Mouse (Mus musculus) hindbrain, embryonic 13.5 days (tissue): ENCODE measurements at regions not wholly inside any gene's neighbourhood (a gene's known extent, or its start where the extent isn't known, plus 50 kb on each side); places are given as distances from the start of the nearest gene placed in this dataset.

Experiments
- ATAC-seq: fragments of 200-750 bp; cut with Nextera tagmentation; 2 replicates; pipeline ENCODE4 v1.8.0; 2017; ENCODE audit warnings: moderate TSS enrichment; ENCODE audit not compliant: low FRiP score
- H3K27ac ChIP-seq: fragments of 300-500 bp; sonication (generic); 2 replicates; pipeline ENCODE4 v1.5.1; 2015; ENCODE audit warnings: inconsistent platforms, mild to moderate bottlenecking, moderate library complexity
- H3K27me3 ChIP-seq: fragments of 300-500 bp; sonication (generic); 2 replicates; pipeline ENCODE4 v1.6.1; 2015; ENCODE audit warnings: mild to moderate bottlenecking, inconsistent platforms
- H3K36me3 ChIP-seq: fragments of 300-500 bp; sonication (generic); 2 replicates; pipeline ENCODE4 v1.6.1; 2015; ENCODE audit warnings: mild to moderate bottlenecking, inconsistent platforms
- H3K4me1 ChIP-seq: fragments of 300-500 bp; sonication (generic); replicated peaks from 2 replicates; pipeline ENCODE4 v1.6.1; 2015; ENCODE audit warnings: inconsistent platforms
- H3K4me2 ChIP-seq: fragments of 300-500 bp; sonication (generic); 2 replicates; pipeline ENCODE4 v1.6.1; 2015; ENCODE audit warnings: inconsistent platforms, mild to moderate bottlenecking, moderate library complexity
- H3K4me3 ChIP-seq: fragments of 300-500 bp; sonication (generic); 2 replicates; pipeline ENCODE4 v1.5.1; 2015; ENCODE audit warnings: mild to moderate bottlenecking, inconsistent platforms
- H3K9ac ChIP-seq: fragments of 300-500 bp; sonication (generic); 2 replicates; pipeline ENCODE4 v1.6.1; 2015; ENCODE audit warnings: mild to moderate bottlenecking, inconsistent platforms
- H3K9me3 ChIP-seq: fragments of 300-500 bp; sonication (generic); 2 replicates; pipeline ENCODE4 v1.6.1; 2016; ENCODE audit warnings: inconsistent platforms
- whole genome bisulfite sequencing: fragments of 180-500 bp; shearing (Covaris S2); methylation state at CpG from one replicate; pipeline ENCODE4 v1.1.7; 2015; 5-methylcytosine and 5-hydroxymethylcytosine counted together

GRCm38 (mm10) chr3:50687755-50688154 is 244.3 kb upstream of the Slc7a11 start:
- H3K27me3 ChIP-seq, result no peaks in the 10 kb centered on the region
- H3K9me3 ChIP-seq, result no peaks in the 10 kb centered on the region
- no peak overlapping the region for H3K4me2 ChIP-seq
- H3K4me1 ChIP-seq, result no peaks in the 10 kb centered on the region
- no peak overlapping the region for H3K9ac ChIP-seq
- no peak overlapping the region for H3K4me3 ChIP-seq
- ATAC-seq, result no peak
- H3K27ac ChIP-seq, result no peak overlapping the region
- H3K36me3 ChIP-seq, result no peaks in the 10 kb centered on the region
- WGBS, result 47% methylated on average over 3 of the region's 3 CpGs

DNA sequence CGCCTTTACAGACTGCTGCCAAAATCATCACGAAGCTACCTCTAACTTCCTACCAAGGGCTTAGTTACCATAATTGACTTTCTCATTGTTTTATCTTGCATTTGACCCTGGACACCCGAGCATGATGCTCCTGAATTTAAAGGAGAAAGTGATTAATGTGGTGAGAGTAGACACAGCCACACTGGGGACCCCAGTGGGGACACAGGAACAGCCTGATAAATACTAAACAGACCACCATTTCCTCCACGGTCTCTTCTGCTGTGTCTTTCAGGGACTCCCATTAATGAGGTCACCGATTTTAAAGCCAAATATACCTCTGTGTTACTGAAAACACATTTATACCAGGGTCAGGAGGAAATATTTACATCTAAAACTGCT is 235.2 kb upstream of the Slc7a11 start:
- 33% methylated on average over 5 of the region's 5 CpGs for WGBS
- Histone ChIP-seq H3K9me3 (no peaks in the 10 kb centered on the region), H3K4me2 (peak overlapping the region; percentile 36), H3K27ac (peak overlapping the region; percentile 81), H3K36me3 (no peaks in the 10 kb centered on the region), H3K4me1 (peaks cover 19% of the 10 kb centered on the region), H3K27me3 (no peaks in the 10 kb centered on the region), H3K4me3 (no peak overlapping the region), H3K9ac (no peak overlapping the region)
- peak; percentile 78 for ATAC-seq

DNA sequence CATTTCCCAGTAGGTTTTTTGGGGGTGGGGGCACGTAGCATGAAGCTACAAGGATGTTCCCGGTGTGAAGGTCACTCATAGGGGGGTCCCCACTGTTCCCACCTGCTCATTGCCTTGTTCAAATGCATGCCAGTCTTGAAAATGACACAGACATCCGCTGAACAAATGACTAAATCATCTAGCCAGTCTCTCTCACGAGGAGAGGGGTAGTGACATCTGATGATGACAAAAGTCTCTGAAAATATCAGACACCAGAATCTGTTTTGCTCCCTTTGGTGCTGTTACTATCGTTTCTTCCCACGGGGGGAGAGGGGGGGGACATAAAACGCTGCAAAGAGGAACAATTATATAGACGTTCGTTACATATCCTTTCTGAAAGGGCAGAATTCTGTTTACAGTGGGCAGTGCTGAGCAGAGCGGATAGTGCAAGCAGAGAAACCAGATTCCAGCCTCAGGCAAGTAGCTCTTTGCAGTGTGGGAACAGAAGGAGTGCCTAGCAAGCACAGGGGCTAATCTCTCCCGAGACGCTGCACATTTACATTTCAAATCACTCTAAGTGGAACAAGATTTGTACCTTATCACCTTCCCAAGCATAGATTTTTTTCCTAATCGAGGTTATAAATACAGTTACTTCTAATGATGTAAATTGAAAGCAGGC is 234.7 kb upstream of the Slc7a11 start:
- H3K9ac ChIP-seq, result peak overlapping the region; percentile 53; the same call in 1 of the 2 replicates
- H3K36me3 ChIP-seq, result no peaks in the 10 kb centered on the region
- ATAC-seq, result peak; percentile 86
- no peak overlapping the region for H3K4me3 ChIP-seq
- H3K4me1 ChIP-seq, result peaks cover 19% of the 10 kb centered on the region
- 29% methylated on average over 13 of the region's 13 CpGs for WGBS
- peak overlapping the region; percentile 36 for H3K4me2 ChIP-seq
- H3K27ac ChIP-seq, result peak overlapping the region; percentile 81
- H3K9me3 ChIP-seq, result no peaks in the 10 kb centered on the region
- no peaks in the 10 kb centered on the region for H3K27me3 ChIP-seq

DNA sequence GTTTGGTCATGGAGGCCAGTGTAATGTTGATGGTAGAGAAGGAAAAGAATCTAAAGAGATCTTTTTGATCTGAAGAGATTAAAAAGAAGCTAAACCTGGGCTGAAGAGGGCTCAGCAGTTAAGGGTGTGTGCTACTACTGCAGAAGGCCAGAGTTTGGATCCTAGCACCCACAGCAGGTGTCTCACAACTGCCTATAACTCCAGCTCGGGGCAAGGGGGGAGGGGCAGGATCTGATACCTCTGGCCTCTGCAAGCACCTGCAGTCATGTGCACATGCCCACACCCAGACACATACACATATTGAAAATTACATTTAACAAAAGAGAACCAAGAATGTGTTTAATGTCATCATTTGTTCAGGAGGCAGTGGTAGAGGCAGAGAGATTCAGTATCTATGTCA is 232.4 kb upstream of the Slc7a11 start:
- Histone ChIP-seq H3K4me1 (peaks cover 19% of the 10 kb centered on the region), H3K4me2 (no peak overlapping the region), H3K4me3 (no peak overlapping the region), H3K9me3 (no peaks in the 10 kb centered on the region), H3K27me3 (no peaks in the 10 kb centered on the region), H3K9ac (no peak overlapping the region), H3K27ac (no peak overlapping the region), H3K36me3 (no peaks in the 10 kb centered on the region)
- 71% methylated on average over 1 of the region's 1 CpGs for WGBS
- ATAC-seq, result no peak

DNA sequence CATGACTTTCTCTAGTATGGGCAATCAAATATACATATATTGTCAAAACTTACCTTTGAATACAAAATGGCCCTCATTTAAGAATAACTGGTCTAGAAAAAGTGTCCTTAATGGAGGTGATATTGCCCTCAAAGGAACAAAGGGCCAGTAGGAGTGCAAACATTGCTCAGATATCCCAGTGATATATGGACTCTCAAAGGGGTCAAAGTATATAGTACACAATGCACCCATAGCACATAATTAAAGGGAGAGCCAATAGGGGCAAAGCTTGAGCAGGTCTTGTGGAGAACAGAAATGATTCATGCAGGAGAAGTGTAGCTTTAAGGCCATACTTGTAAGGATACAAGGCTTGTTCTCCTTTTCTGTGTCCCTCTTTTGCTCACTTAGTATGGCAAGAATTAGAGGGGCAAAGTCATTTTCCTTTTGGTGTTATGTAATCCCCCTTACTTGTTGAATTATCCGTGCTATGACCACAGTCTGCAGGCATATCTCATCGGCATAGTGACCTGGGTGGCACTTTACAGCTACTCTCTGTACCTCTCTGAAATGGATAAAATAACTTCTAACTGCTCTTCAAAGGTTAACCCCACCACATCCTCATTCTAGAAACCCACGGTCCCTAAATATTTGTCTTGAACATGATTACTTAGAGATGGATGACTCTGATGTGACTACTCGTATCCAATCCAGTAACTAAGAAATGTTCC is 231.6 kb upstream of the Slc7a11 start:
- Histone ChIP-seq H3K4me3 (no peak overlapping the region), H3K9me3 (no peaks in the 10 kb centered on the region), H3K4me1 (peaks cover 19% of the 10 kb centered on the region), H3K36me3 (no peaks in the 10 kb centered on the region), H3K9ac (no peak overlapping the region), H3K4me2 (no peak overlapping the region), H3K27me3 (no peaks in the 10 kb centered on the region), H3K27ac (no peak overlapping the region)
- 92% methylated on average over 4 of the region's 4 CpGs for WGBS
- no peak for ATAC-seq

- Histone ChIP-seq H3K36me3 (no peaks in the 10 kb centered on the region), H3K4me2 (no peak overlapping the region), H3K9me3 (no peaks in the 10 kb centered on the region), H3K27me3 (no peaks in the 10 kb centered on the region), H3K4me3 (no peak overlapping the region), H3K9ac (no peak overlapping the region), H3K27ac (no peak overlapping the region), H3K4me1 (no peaks in the 10 kb centered on the region)
- WGBS, result 83% methylated on average over 6 of the region's 6 CpGs
- no peak for ATAC-seq
Observed at GRCm38 (mm10) chr3:50665316-50665715, 221.9 kb upstream of the Slc7a11 start.

DNA sequence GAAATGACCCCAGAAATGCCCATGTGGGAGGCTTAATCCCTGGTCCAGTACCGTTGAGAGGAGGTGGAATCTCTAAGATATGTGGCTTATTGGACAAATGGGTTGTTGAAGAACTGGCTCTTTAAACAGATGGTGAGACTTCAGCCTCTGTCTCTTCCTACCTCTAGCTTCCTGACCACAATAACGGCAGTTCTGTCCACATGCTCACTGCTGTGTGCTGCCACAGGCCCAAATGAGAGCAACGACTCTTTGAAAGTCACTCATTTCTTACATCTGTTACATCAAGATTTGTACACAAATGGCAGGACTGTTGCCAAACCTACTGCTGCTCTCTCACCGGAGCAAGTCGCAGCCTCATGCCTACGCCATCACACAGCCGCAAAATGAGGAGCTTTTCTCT is 217.6 kb upstream of the Slc7a11 start:
- Histone ChIP-seq H3K9me3 (no peaks in the 10 kb centered on the region), H3K4me2 (no peak overlapping the region), H3K4me1 (no peaks in the 10 kb centered on the region), H3K27ac (no peak overlapping the region), H3K27me3 (no peaks in the 10 kb centered on the region), H3K4me3 (no peak overlapping the region), H3K36me3 (no peaks in the 10 kb centered on the region), H3K9ac (no peak overlapping the region)
- ATAC-seq, result no peak
- 81% methylated on average over 7 of the region's 7 CpGs for WGBS

DNA sequence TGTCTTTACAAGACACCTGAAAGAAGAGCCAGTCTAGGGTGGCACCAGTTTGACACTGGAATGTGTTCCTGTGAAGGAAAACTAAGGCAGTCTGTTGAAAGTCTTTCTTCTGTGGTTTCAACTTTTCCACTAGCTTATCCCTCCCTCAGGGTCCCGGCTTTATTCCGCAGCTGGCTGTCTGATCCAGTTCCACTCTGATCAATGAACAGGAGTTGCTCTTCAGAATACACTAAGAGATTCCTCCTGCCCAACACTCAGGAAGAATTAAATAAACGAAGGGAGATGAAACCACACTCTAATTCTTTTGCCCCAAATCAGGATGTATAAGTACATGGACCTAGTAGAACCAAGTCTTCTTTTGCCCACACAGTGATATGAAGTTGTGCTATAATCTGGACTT is 217.2 kb upstream of the Slc7a11 start:
- no peak overlapping the region for H3K9ac ChIP-seq
- 91% methylated on average over 3 of the region's 3 CpGs for WGBS
- ATAC-seq, result no peak
- no peaks in the 10 kb centered on the region for H3K4me1 ChIP-seq
- no peaks in the 10 kb centered on the region for H3K27me3 ChIP-seq
- H3K9me3 ChIP-seq, result no peaks in the 10 kb centered on the region
- no peaks in the 10 kb centered on the region for H3K36me3 ChIP-seq
- no peak overlapping the region for H3K27ac ChIP-seq
- no peak overlapping the region for H3K4me2 ChIP-seq
- no peak overlapping the region for H3K4me3 ChIP-seq

GRCm38 (mm10) chr3:50657890-50658289 is 214.5 kb upstream of the Slc7a11 start:
- no peaks in the 10 kb centered on the region for H3K27me3 ChIP-seq
- H3K4me1 ChIP-seq, result no peaks in the 10 kb centered on the region
- peaks cover 3% of the 10 kb centered on the region; the same call in 1 of the 2 replicates for H3K9me3 ChIP-seq
- no peak overlapping the region for H3K27ac ChIP-seq
- 82% methylated on average over 2 of the region's 2 CpGs for WGBS
- ATAC-seq, result no peak
- H3K9ac ChIP-seq, result no peak overlapping the region
- no peak overlapping the region for H3K4me3 ChIP-seq
- no peaks in the 10 kb centered on the region for H3K36me3 ChIP-seq
- H3K4me2 ChIP-seq, result no peak overlapping the region

DNA sequence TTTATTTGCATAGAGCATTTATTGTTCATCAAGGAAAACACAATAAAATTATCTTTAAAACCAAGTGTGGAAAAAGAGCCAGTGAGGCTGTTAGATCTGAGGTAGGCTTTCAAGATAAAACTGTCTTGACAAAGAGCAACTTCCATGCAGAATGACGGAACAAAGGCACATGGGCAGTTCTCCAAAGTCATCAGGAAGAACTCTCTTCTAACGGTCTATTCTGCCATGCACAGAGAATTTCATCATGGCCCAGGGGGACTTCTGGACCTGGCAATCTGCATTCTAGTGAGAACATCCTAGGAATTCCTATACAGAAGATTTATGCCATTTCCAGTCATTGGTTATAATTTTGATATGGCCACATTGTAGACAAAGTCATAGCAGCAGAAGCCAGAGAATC is 211.0 kb upstream of the Slc7a11 start:
- no peaks in the 10 kb centered on the region for H3K27me3 ChIP-seq
- WGBS, result 71% methylated on average over 2 of the region's 2 CpGs
- H3K4me2 ChIP-seq, result no peak overlapping the region
- H3K9ac ChIP-seq, result no peak overlapping the region
- H3K27ac ChIP-seq, result no peak overlapping the region
- ATAC-seq, result no peak
- H3K9me3 ChIP-seq, result peaks cover 3% of the 10 kb centered on the region; the same call in 1 of the 2 replicates
- H3K4me1 ChIP-seq, result no peaks in the 10 kb centered on the region
- H3K36me3 ChIP-seq, result no peaks in the 10 kb centered on the region
- no peak overlapping the region for H3K4me3 ChIP-seq

GRCm38 (mm10) chr3:50652265-50652664 is 208.9 kb upstream of the Slc7a11 start:
- Histone ChIP-seq H3K4me2 (no peak overlapping the region), H3K27me3 (no peaks in the 10 kb centered on the region), H3K9ac (no peak overlapping the region), H3K4me1 (no peaks in the 10 kb centered on the region), H3K9me3 (peaks cover 3% of the 10 kb centered on the region; the same call in 1 of the 2 replicates), H3K27ac (no peak overlapping the region), H3K36me3 (no peaks in the 10 kb centered on the region), H3K4me3 (no peak overlapping the region)
- 96% methylated on average over 3 of the region's 3 CpGs for WGBS
- no peak for ATAC-seq

- ATAC-seq, result no peak
- Histone ChIP-seq H3K27me3 (no peaks in the 10 kb centered on the region), H3K4me1 (0 out of 2 replicates have a peak, but pooled peaks cover 5% of the 10 kb centered on the region), H3K4me2 (no peak overlapping the region), H3K9ac (no peak overlapping the region), H3K9me3 (no peaks in the 10 kb centered on the region), H3K36me3 (no peaks in the 10 kb centered on the region), H3K4me3 (no peak overlapping the region), H3K27ac (no peak overlapping the region)
- WGBS, result 44% methylated on average over 2 of the region's 2 CpGs
Observed at GRCm38 (mm10) chr3:50643068-50643467, 199.7 kb upstream of the Slc7a11 start.

GRCm38 (mm10) chr3:50639907-50640323 is 196.5 kb upstream of the Slc7a11 start:
- no peak for ATAC-seq
- Histone ChIP-seq H3K4me1 (0 out of 2 replicates have a peak, but pooled peaks cover 5% of the 10 kb centered on the region), H3K4me3 (no peak overlapping the region), H3K9me3 (no peaks in the 10 kb centered on the region), H3K27me3 (no peaks in the 10 kb centered on the region), H3K27ac (no peak overlapping the region), H3K4me2 (no peak overlapping the region), H3K36me3 (no peaks in the 10 kb centered on the region), H3K9ac (no peak overlapping the region)
- WGBS, result 51% methylated on average over 12 of the region's 12 CpGs
